Mouse (Mus musculus) kidney, adult 9 months (tissue): Measurements from ENCODE around the gene Tmem121.

Experiments used
- DNase-seq: peaks from one replicate; pipeline ENCODE4 v3.0.0; 2022

The Tmem121 gene

DNA sequence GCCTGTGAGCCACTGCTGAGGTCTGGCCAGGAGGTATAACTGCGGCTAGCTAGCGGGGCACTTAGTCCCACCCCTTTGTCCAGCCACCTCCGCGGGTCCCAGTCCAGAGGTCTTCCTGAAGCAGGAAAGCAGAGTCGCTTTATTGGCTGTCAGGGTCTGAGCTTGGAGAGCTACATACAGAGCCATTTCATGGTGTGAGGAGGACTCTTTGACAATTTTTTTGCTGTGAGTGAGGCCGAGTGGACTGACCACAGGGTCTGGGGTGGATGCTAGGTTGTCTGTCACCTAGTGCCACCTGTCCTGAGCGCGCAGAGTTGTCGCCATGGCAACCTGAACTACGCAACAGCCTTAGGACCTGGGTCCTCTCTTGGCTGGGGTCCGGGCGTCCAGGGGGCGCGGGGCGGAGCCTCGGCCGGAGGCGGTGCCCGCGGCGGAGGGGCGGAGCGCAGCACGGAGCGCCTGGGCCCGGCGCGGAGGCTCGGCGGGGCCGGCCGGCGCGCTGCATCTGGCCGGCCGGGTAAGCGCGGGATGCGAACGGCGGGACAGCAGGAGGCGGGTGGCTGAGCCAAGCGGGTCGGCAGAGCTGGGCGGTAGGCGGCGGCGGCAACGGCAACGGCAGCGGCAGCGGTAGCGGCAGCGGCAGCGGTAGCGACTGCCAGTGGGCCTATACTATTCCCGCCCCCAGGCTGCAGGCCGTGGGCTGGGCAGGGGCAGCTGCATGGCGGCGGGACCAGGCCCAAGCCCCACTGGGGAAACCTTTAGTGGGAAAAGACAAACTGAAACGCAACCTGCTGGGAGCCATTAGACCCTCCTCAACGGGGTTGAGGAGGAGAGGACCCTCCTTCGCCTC lies at the start of gene Tmem121:
Tmem121 (plus strand) TSS at position 489 of the 850 bp plus-strand sequence.
- DNase-seq = no peak

DNA sequence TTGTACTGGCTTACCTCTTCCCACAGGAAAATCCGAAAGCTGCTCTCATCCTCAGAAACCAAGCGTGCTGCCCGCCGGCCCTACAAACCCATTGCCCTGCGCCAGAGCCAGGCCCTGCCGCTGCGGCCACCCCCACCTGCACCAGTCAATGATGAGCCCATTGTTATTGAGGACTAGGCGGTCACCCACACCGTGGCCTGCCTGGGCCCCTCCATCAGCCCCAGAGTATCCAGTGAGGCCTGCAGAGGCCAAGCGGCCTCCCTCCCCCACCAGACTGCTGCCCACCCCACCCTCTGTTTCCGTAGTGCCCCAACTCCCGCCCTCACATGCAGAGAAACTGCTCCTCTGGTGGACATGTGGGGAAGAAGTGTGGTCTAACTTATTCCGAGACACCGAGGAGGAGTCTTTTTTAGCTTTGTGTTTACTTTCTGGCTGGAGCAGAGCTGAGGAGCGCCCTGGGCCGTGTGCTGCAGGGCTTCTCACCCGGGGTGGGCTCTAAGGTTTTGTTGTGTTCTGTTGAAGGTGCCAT lies 49.2 kb upstream of the Tmem121 start:
- no peak for DNase-seq

DNA sequence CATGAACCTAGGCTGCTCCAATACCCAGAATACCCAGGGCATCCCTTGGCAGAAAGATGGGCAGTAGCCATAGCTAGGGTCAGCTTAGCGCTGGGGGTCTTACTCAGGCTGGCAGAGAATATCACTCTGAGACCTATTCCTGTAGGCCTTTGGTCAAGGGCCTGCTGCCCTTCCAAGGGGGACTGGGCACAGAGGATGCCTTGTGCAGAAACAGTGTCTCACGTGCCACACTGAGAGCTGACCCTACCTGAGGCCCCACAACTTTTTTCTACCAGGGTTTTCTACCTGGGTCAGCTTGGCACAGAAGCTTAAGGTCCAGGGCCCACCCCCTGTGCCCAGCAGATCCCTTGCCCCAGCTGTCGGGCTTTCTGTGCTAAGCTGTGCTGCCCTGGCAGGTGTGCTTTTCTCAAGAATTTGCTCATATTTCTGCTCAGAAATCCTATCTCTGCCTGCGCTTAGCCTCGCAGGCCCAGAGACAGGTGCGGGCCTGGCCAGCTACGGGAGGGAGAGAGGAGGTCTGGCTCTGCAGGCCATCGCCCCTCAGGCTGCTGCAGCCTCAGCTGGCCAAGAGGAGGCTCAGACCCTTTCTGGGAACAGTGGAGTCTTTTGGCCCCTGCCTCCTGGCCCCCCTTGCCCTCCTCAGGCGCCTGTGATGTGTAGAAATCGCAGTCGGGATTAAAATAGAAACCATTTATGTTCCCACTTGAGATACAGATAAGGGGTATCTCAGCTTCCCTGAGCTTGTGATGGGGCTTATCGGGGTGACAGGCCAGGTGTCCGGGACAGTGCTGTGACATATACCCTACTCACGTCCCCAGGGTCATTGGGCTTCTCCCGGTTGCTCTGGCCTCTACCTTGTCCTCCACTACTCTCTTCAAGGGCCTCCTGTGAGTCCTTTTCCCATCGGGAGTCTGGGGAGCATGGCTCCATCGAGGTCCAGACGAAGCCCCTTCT lies 48.2 kb upstream of the Tmem121 start:
- no peak for DNase-seq

DNA sequence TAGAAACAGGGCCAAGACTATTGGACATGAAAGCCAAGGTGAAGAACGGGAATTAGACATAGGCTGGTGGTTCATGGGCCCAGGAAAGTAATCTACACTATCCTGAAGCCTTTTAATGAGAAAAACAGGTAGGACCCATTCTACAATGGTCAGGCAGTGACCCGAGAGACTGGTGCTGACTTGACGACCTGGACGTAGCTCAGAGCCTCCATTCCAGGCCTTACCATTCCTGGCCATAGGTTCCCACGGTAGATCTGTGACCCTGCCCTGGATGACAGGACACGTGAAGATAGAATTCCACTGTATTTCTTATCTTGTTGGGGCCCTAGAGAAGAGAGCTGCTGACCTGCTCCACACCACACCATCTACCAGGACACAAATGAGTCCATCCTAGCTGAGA lies 47.4 kb upstream of the Tmem121 start:
- no peak for DNase-seq

DNA sequence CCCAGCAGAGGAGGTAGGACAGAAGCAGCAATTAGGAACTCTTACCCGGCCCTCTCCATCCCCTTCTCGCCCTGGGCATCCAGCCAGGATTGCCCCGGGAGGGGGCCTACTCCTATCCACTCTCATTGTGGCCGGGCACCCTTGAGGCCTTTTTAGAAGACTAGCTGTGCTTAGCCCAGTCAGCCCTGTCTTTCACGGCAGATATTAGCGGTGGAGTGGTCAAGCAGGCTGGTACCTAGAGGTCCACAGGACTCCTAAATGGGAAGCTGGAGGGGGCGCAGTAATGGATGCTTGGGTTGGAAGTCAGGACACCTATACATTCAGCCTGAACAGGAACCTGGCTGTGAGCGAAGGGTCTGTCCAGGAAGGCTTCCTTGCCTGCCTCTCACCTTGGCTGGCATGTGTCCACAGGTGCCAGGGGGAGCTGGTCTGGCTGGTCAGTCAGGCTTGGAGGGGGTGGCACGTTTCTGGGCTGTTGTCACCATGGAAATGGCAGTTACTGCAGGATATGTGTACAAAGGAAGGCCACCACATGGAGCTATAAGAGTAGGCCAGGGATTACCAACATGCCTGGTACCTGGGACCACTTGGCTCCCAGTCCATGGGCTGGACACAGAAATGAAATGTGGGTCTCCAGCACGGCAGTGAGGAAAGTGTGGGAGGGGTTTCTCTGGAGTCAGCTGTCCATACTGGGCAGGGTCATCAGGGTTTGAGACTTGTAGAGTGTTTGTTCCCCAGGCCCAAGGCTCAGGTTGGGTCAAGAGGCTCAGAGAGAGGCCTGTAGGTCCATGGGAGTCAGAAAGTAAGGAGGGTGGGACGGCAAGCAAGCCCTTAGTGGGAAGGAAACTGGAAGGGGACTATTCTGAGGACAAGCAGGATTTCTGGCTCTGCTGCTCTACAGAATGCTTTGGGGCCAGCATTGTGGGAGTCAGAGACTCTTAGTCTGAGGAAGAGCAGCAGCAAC lies 46.5 kb upstream of the Tmem121 start:
- DNase-seq = peak; percentile 69

DNA sequence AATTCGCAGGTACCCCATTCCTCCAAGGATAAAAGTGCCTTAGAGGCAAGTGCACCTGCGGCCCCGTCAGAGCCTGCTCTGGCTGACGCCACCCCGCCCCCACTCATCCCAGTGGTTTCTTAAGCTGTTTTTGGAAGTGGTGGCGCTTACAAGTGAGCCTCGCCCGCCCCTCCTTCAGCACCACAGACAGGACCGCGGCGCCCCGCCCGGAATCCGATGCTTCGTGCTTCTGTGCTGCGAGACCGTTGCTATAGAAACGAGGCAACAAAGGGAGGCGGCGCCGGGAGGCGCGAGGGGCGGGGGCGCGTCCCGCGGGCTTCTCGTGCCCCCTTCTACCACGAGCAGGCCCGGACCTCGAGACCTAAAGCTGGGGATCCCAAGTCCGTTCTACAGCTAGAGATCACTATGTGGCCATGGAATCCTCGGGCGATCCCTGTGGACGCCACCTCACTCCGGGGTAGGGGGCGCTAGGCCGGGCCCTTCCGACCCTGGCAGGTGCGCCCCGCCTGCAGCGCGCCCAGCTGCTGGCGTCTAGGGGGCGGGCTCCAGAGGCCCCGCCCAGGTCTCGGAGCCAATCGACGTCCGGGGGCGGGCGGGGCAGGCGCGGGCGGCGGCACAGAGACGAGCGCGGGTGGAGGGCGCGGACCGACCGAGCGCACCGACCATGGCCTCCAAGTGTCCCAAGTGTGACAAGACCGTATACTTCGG lies 45.7 kb upstream of the Tmem121 start, which contains the start of gene Crip2:
Crip2 (plus strand) TSS at position 329 of the 708 bp plus-strand sequence.
- DNase-seq = peak; percentile 85

DNA sequence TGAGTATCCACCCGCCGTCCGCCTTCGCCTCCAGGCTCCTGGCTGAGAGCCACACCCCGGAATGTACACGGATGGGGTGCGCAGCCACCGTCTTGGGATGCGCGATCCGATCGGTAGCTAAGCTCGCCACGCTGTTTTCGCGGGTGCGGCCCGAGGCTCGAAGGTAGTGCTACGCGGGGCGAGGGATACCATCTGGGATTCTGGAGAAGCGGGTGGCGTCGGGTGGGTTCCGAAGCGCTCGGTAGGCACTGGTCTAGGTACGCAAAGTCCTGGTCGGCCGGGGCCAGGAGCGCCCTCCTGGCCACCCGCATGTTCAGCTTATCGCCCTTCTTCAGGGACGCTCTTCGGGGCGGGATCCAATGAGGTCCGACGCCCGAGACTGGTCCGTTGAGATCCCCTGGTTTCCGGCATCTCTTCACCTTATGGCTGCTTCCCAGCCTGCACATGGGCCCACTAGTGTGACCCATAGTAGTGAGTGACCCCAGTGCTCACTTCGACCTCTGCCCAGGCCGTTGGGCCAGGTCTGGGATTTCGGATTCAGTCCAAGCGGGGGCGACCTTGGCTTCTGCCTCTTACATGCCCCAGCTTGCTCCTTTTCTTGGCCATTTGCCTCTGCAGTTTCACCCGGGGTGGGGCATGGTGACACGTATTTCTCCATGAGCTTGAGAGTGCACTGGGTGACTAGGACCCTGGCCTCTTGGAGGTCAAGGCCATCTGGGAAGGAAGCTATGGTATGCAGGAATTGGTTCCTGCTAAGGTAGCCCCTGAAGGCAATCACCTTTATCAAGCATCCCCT lies 44.9 kb upstream of the Tmem121 start:
- DNase-seq = peak; percentile 57

DNA sequence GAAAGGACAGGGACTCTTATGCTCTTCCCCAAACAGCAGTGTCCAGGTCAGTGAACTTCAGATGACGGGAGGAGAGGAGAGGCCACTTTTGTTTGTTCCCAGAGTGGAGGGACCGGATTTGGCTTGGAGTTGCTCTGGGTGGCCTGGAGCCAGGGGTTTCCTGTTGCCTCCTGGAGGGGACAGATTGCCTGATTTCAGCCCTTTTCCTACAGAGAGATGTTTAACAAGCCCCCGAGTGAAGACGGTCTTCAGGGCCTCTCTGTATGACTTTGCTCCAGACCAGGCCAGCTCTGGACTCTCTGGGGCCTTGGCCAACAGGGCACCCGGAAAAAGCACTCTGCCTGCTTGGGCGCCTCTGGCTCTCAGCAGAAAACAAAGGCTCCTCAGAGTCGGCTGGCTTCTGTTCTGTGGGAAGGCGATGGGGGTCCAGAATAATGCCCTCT lies 44.2 kb upstream of the Tmem121 start:
- peak; percentile 57 for DNase-seq

DNA sequence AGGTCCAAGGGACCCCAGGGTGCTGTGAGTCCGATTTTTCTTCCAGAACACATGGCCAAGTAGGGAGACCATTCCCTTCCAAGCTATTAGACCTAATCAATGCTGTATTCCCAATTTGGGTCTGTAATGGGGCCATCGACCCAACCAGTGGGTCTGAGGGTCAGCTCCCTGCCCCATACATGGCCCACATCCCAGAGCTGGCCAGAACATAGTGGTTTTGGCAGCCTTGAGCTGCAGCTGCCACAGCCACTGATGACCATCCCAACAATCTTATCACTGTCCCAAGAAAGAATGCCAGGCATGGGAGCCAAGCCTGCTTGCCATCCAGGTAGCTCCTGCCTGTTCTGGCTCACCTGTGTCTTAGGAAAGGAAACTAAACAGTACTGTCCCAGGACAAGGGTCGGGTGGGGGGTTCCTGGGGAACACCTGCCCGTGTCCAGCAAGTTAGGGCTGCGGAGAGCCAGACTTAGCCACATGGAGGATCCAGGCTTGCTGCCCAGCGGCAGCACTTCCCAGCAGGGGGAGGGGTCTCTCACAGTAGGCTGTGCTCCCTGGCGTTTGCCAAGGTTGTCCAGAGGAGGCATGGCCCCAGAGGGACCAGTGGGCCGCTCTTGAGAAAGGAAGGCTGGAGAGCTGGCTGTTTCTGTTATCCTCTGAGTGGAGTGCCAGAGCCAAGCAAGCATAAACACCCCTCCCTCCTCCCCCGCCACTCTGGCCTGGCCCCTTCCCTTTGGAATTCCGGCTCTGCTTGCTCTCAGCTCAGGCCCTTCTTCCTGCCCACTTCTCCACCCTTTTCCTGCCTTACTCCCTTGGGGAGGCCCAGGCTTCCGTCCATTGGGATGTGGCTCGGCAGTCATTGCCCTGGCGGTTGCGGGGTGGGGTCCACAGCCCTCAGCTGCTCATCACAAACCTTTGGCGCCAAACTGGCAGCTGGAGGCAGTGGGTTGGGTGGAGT lies 43.4 kb upstream of the Tmem121 start:
- peak; percentile 85 for DNase-seq

DNA sequence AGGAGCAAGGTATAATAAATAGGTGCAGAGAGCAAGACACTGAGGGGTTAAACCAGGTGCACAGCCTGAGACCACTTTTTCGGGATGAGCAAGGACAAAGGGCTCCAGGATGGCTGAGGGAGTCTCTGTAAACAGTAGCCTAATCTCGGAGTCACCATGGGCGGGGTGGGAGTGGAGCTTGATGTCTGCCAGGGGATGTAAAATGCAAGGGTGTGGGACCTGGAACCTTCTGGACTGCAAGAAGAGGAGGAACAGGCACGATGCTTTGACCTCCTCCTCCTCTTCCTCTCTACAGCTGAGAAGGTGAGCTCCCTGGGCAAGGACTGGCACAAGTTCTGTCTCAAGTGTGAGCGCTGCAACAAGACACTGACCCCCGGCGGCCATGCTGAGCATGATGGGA lies 42.6 kb upstream of the Tmem121 start:
- DNase-seq = no peak

DNA sequence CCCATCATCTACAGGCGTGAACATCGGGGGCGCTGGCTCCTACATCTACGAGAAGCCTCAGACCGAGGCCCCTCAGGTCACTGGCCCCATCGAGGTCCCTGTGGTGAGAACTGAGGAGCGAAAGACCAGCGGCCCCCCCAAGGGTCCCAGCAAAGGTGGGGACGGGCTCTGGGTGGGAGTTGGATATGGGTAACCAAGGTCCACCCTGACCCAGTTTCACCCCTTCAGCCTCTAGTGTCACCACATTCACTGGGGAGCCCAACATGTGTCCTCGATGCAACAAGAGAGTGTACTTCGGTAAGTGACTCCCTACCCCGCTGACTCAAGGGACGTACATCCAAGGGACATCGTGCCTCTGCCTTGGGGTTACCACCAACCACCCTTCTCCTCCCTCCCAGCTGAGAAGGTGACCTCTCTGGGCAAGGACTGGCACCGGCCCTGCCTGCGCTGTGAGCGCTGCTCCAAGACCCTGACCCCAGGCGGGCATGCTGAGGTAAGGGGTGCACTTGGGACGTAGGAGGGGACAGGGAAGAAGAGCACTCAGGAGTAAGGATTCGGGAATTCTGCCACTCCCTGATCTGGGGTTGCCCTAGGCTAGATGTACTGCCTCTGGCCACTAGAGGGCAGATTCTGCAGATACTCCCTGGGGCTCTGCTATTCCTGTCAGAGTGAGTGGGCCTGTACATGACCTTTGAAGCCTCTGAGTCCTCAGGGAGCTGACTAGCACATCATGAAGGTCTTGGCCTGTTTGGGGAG lies 41.6 kb upstream of the Tmem121 start:
- DNase-seq = peak; percentile 61

DNA sequence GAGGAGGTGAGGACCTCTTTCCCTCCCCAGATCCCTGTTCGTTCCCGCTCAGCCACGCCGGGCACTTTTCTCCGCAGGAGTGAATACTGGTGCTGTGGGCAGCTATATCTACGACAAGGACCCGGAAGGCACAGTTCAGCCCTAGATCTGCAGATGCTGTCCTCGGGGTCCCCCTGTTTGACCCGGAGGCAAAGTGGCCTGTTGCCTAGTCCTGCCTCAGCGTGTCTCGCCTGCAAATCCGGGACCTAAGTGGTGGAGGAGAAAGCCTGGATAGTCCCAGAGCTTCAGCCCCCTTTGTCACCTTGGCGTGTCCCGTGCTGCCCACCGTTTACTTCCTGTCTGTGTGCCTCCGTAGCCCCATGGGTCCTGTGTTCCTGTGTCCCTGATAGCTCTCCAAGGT lies 40.8 kb upstream of the Tmem121 start:
- no peak for DNase-seq

DNA sequence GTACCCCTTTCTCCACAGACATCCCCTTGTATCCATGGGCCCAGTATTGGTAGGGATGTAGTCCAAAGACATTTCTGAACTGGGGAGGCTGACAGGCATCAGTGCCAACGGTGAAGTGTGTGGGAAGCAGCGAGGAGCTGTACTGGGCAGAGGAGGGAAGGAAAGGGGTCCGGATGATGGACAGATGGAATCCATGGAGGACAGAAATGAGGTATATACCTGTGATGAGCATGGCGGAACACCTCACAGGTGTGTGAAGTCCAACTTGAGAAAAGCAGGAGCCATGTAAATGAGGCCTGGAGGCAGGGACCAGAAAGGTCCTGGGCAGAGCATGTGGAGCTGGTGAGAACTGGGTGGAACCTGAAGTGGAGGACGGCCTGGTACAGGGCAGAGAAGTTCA lies 40.1 kb upstream of the Tmem121 start:
- no peak for DNase-seq

DNA sequence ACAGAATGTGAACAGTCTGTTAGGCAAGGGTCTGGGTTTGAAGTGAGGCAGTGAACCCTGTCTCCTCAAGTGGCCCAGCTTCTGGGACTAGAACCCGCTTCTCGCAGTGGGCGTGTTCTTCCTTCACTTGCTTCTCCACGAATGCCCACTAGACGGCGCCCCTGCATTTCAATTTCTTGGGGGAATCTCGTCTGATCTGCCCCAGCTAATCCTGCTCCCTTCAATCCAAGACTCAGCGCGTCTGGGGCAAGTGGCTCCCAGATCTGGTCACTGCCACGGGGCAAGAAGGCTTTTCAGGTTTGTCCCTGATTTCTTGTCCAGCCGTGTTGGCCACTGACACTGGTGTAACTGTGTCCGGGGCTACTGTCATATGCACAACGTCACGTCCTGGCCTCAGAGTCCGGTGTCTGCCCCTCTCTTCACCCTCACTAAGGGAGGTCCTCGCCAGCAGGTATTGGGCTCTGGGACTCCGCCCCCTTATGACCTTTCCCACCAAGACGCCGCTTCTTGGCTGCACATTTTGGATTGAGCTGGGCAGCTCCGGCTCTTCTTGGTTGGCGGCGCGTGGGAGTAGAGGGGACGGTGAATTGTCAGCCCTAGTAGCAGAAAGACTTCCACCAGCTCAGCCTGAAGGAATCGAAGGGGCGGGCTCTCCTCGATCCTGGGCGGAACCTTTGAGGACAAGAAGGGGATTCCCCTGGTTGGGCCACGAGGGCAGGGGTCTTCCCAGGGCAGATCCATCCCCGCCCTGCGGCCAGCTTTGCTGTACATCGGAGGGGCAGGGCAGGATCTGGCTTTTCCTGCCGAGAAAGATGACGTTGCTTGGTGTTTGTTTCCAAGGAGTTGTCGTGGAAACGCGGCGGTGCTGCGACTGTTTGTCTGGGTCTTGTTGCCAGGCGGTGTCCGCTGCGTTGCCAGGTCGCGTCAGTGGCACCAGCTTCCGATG lies 39.3 kb upstream of the Tmem121 start, which contains the start of gene Crip1:
Crip1 (plus strand) TSS at position 205 of the 946 bp plus-strand sequence.
- peak; percentile 87 for DNase-seq

DNA sequence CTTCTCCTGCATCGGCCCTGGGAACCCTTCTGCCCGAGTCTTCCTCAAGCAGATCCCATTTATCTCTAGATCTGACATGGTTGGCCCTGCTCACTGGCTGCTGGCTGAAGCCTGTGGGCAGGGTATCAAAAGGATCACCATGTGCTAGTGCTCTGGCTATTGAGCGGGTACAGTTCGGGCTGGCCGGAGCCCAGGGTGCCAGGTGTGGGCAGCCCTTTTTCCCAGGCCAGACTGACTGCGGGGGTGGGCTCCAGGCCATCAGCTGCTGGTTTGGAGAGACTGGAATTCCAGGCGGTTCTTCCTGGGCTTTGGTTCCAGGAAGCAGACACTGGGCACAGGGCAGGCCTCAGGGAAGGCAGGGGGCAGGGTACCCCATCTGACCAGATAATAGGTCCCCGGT lies 38.2 kb upstream of the Tmem121 start:
- DNase-seq = no peak

DNA sequence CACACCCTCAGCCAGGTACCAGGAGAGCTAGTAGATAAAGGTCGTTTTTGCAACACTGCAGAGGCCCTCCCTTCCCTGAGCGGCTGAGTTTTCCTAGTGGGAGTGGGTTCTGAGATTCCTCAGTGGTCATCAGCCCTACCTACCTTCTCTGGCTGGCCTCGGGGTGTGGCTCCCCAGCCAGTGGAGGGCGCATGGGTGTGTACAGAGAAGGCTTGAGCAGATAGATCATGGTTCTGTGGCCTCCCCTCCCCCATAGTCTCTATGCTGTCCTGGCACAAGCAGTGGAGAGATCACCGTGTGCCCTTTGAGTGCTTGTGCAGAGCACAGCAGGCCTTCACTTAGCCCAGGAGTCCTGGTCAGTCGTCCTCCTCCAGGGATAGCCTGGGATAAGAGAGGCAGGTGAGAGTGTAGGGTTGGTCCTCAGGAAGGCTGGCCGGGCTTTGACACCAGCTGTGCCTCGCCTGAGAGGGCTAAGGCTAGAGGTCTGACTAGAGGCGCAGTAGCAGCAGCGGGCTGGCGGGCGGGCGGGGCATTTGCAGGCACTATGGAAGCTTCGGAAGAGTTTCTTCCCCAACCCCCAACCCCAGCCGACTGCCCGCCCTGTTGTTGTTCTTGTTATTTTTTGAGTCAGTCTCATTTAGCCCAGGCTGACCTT lies 37.2 kb upstream of the Tmem121 start:
- peak; percentile 41 for DNase-seq

DNA sequence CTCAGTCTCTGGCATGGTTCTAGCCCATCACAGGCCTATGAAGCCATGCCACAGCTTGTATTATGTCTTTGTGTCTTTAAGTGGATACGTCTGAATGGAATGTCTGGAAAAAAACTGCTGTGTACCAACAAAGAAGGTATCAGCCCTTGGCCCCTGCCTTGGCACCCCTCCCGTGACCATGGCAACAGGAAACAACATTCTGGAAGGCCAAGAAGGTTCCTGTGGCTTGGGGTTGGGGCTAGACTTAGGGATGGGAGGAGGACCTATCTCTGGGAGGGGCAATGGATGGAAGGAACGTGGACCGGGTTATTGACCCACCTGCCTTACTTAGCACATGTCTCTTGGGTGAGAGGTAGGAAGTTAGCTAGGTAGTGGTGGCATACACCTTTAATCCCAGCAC lies 36.4 kb upstream of the Tmem121 start:
- DNase-seq = no peak
